Mouse (Mus musculus) liver, adult 2 months (tissue): ENCODE measurements around the gene Pcgf5. TPM values are rescaled to one million over a fixed set of nuclear protein-coding genes. Genes with fewer than 3 reads are reported as not detected.

ENCODE experiments used
- DNase-seq: peaks from one replicate; pipeline ENCODE4 v3.0.0-alpha.2; 2011; ENCODE audit warnings: low read depth, low spot score; ENCODE audit errors: extremely low read depth
- H3K27ac ChIP-seq: fragments of 200-500 bp; replicated peaks from 2 replicates; pipeline ENCODE4 v1.5.1; 2012; ENCODE audit warnings: low read depth, mild to moderate bottlenecking, control low read depth, inconsistent platforms, low read length; ENCODE audit not compliant: insufficient read depth
- H3K27me3 ChIP-seq: fragments of 200-500 bp; 2 replicates; pipeline ENCODE4 v1.6.1; 2012; ENCODE audit warnings: mild to moderate bottlenecking, moderate library complexity, low read length, inconsistent platforms; ENCODE audit not compliant: control insufficient read depth, insufficient read depth
- H3K36me3 ChIP-seq: fragments of 200-500 bp; 2 replicates; pipeline ENCODE4 v1.6.1; 2012; ENCODE audit warnings: low read length, inconsistent platforms; ENCODE audit not compliant: control insufficient read depth, insufficient read depth
- H3K4me1 ChIP-seq: fragments of 200-500 bp; 2 replicates; pipeline ENCODE4 v1.6.1; 2011; ENCODE audit warnings: low read length; ENCODE audit not compliant: control insufficient read depth, insufficient read depth
- H3K4me3 ChIP-seq: fragments of 200-500 bp; 2 replicates; pipeline ENCODE4 v1.5.1; 2011; ENCODE audit warnings: low read depth, mild to moderate bottlenecking, control low read depth, low read length, moderate library complexity; ENCODE audit not compliant: insufficient read depth
- H3K79me2 ChIP-seq: fragments of 200-500 bp; 2 replicates; pipeline ENCODE4 v1.6.1; 2012; ENCODE audit warnings: inconsistent platforms, mild to moderate bottlenecking, low read length, moderate library complexity; ENCODE audit not compliant: control insufficient read depth, insufficient read depth
- H3K9ac ChIP-seq: fragments of 200-500 bp; 2 replicates; pipeline ENCODE4 v1.6.1; 2012; ENCODE audit warnings: low read depth, mild to moderate bottlenecking, control low read depth, inconsistent platforms, low read length
- CTCF ChIP-seq: fragments of 200-500 bp; IDR thresholded peaks from 2 replicates; pipeline ENCODE4 v1.5.1; 2011; ENCODE audit warnings: low read depth, low read length, control low read depth
- POLR2A ChIP-seq: fragments of 200-500 bp; IDR thresholded peaks from 2 replicates; pipeline ENCODE4 v1.6.1; 2011; ENCODE audit warnings: low read length, control low read depth; ENCODE audit not compliant: insufficient read depth; ENCODE audit errors: extremely low read depth
- WGBS: fragments of 180-500 bp; shearing (Covaris S2); methylation state at CpG from one replicate; pipeline ENCODE4 v1.1.7; 2018; 5-methylcytosine and 5-hydroxymethylcytosine counted together
- polyA plus RNA-seq: library from polyadenylated mRNA; depleted of rRNA; stranded (reverse); fragments of >200 nt; gene quantifications from 2 replicates; pipeline ENCODE4 v1.2.3, GENCODE M21; 2012
- total RNA-seq: library from RNA; depleted of rRNA; stranded (reverse); fragments of >200 nt; gene quantifications from 2 replicates; pipeline ENCODE4 v1.2.3, GENCODE M21; 2014

The Pcgf5 gene
- total and polyA plus RNA-seq, 2 experiments, result 3.9 to 14.2 TPM

GRCm38 (mm10) chr19:36328678-36329077 is 19.4 kb upstream of the Pcgf5 start:
- TF ChIP-seq CTCF, result no peak
- H3K27me3 ChIP-seq, result no peaks in the 10 kb centered on the region
- DNase-seq, result peak; percentile 43

GRCm38 (mm10) chr19:36347376-36347775 is 733 bp upstream of the Pcgf5 start:
- Histone ChIP-seq H3K36me3 (no peaks in the 10 kb centered on the region), H3K9ac (0 out of 2 replicates have a peak overlapping the region, but pooled peaks have one; percentile 99), H3K27ac (no peak overlapping the region), H3K4me3 (peak overlapping the region; percentile 97; the same call in 1 of the 2 replicates), H3K79me2 (peaks cover 13% of the 10 kb centered on the region; the same call in 1 of the 2 replicates), H3K27me3 (no peaks in the 10 kb centered on the region), H3K4me1 (peaks cover 5% of the 10 kb centered on the region; the same call in 1 of the 2 replicates)
- WGBS, result 23% methylated on average over 6 of the region's 6 CpGs
- peak; percentile 69 for DNase-seq
- TF ChIP-seq POLR2A, result no peak
- TF ChIP-seq CTCF, result no peak

More at GRCm38 (mm10) chr19:36328678-36329077, 19.4 kb upstream of the Pcgf5 start:
- no peak overlapping the region for H3K9ac ChIP-seq
- no peak overlapping the region for H3K27ac ChIP-seq
- no peaks in the 10 kb centered on the region for H3K4me1 ChIP-seq
- H3K36me3 ChIP-seq, result no peaks in the 10 kb centered on the region
- no peak overlapping the region for H3K4me3 ChIP-seq
- H3K79me2 ChIP-seq, result no peaks in the 10 kb centered on the region
- 15% methylated on average over 5 of the region's 5 CpGs for WGBS

- Histone ChIP-seq H3K27me3 (no peaks in the 10 kb centered on the region), H3K4me3 (peak overlapping the region; percentile 97), H3K27ac (peak overlapping the region; percentile 88), H3K79me2 (peaks cover 14% of the 10 kb centered on the region; the same call in 1 of the 2 replicates), H3K36me3 (no peaks in the 10 kb centered on the region), H3K4me1 (peaks cover 5% of the 10 kb centered on the region; the same call in 1 of the 2 replicates), H3K9ac (peak overlapping the region; percentile 99)
- WGBS, result 2% methylated on average over 11 of the region's 11 CpGs
- TF ChIP-seq POLR2A (no peak; the same call in 1 of the 2 replicates), CTCF (no peak)
- no peak for DNase-seq
These were observed 313 bp upstream of the Pcgf5 start for GRCm38 (mm10) chr19:36347831-36348160.

- WGBS, result under 1% methylated on average over 85 of the region's 85 CpGs
- no peaks in the 10 kb centered on the region for H3K27me3 ChIP-seq
- peak; percentile 64 for DNase-seq
- TF ChIP-seq POLR2A (0 out of 2 replicates have a peak, but pooled peaks have one; percentile 32), CTCF (no peak)
- peak overlapping the region; percentile 99 for H3K9ac ChIP-seq
- no peaks in the 10 kb centered on the region for H3K36me3 ChIP-seq
- H3K79me2 ChIP-seq, result peaks cover 21% of the 10 kb centered on the region; the same call in 1 of the 2 replicates
- peak overlapping the region; percentile 97 for H3K4me3 ChIP-seq
- peak overlapping the region; percentile 97 for H3K27ac ChIP-seq
- peaks cover 5% of the 10 kb centered on the region; the same call in 1 of the 2 replicates for H3K4me1 ChIP-seq
These were observed 835 bp downstream of the Pcgf5 start for GRCm38 (mm10) chr19:36348801-36349486.

GRCm38 (mm10) chr19:36349487-36349955 is 1.4 kb downstream of the Pcgf5 start:
- Histone ChIP-seq H3K4me1 (peaks cover 5% of the 10 kb centered on the region; the same call in 1 of the 2 replicates), H3K9ac (peak overlapping the region; percentile 99; the same call in 1 of the 2 replicates), H3K79me2 (peaks cover 22% of the 10 kb centered on the region; the same call in 1 of the 2 replicates), H3K4me3 (peak overlapping the region; percentile 97), H3K27ac (peak overlapping the region; percentile 97), H3K27me3 (no peaks in the 10 kb centered on the region), H3K36me3 (no peaks in the 10 kb centered on the region)
- WGBS, result 12% methylated on average over 15 of the region's 15 CpGs
- no peak for DNase-seq
- TF ChIP-seq CTCF (no peak), POLR2A (no peak)

- H3K36me3 ChIP-seq, result no peaks in the 10 kb centered on the region
- no peak overlapping the region for H3K9ac ChIP-seq
- H3K27me3 ChIP-seq, result no peaks in the 10 kb centered on the region
- peaks cover 22% of the 10 kb centered on the region; the same call in 1 of the 2 replicates for H3K79me2 ChIP-seq
- H3K4me1 ChIP-seq, result peaks cover 5% of the 10 kb centered on the region; the same call in 1 of the 2 replicates
- no peak overlapping the region for H3K4me3 ChIP-seq
- DNase-seq, result no peak
- no peak overlapping the region for H3K27ac ChIP-seq
- WGBS, result 74% methylated on average over 11 of the region's 11 CpGs
- TF ChIP-seq CTCF, result no peak
- no peak for TF ChIP-seq POLR2A
These were observed 2.1 kb downstream of the Pcgf5 start for GRCm38 (mm10) chr19:36350181-36350580.
